Mouse (Mus musculus): ENCODE measurements at regions not wholly inside any gene's neighbourhood (a gene's known extent, or its start where the extent isn't known, plus 50 kb on each side); places are given as distances from the start of the nearest gene placed in this dataset.

- no peaks in the 10 kb centered on the region for H3K4me1 ChIP-seq (ENCODE audit: control insufficient read depth, insufficient read depth)
- WGBS, result 77% methylated on average over 4 of the region's 4 CpGs
- DNase-seq (ENCODE audit: low spot score) (no peak), ATAC-seq (ENCODE audit: insufficient read depth, low read depth) (no peak)
- no peaks in the 10 kb centered on the region for H3K36me3 ChIP-seq (replicated peaks; ENCODE audit: control insufficient read depth, insufficient read depth, low read length)
- no peak overlapping the region for H3K9ac ChIP-seq (replicated peaks; ENCODE audit: low read depth, low read length)
- no peak overlapping the region for H3K27ac ChIP-seq (ENCODE audit: low read depth)
- H3K27me3 ChIP-seq (ENCODE audit: control insufficient read depth, insufficient read depth, low read length), result no peaks in the 10 kb centered on the region
- no peak overlapping the region for H3K4me3 ChIP-seq (ENCODE audit: low read depth, low read length)
- no peaks in the 10 kb centered on the region for H3K9me3 ChIP-seq (replicated peaks; ENCODE audit: control insufficient read depth, low read length)
- TF ChIP-seq EP300 (IDR thresholded peaks at IDR 0.05; ENCODE audit: low read depth) (no peak), CTCF (IDR thresholded peaks at IDR 0.05; ENCODE audit: low read depth) (no peak)
- no peak overlapping the region for H3K4me2 ChIP-seq (ENCODE audit: low read depth, low read length)
These were observed 296.2 kb upstream of the Nrip1 start for GRCm38 (mm10) chr16:76669795-76670194.

- no peaks in the 10 kb centered on the region for H3K4me1 ChIP-seq (ENCODE audit: control insufficient read depth, insufficient read depth)
- no peaks in the 10 kb centered on the region for H3K9me3 ChIP-seq (replicated peaks; ENCODE audit: control insufficient read depth, low read length)
- TF ChIP-seq CTCF (IDR thresholded peaks at IDR 0.05; ENCODE audit: low read depth) (no peak), EP300 (IDR thresholded peaks at IDR 0.05; ENCODE audit: low read depth) (no peak)
- H3K27me3 ChIP-seq (ENCODE audit: control insufficient read depth, insufficient read depth, low read length), result no peaks in the 10 kb centered on the region
- ATAC-seq (ENCODE audit: insufficient read depth, low read depth) (no peak), DNase-seq (ENCODE audit: low spot score) (no peak)
- no peak overlapping the region for H3K4me2 ChIP-seq (ENCODE audit: low read depth, low read length)
- no peaks in the 10 kb centered on the region for H3K36me3 ChIP-seq (replicated peaks; ENCODE audit: control insufficient read depth, insufficient read depth, low read length)
- H3K9ac ChIP-seq (replicated peaks; ENCODE audit: low read depth, low read length), result no peak overlapping the region
- H3K27ac ChIP-seq (ENCODE audit: low read depth), result no peak overlapping the region
- 70% methylated on average over 3 of the region's 3 CpGs for WGBS
- H3K4me3 ChIP-seq (ENCODE audit: low read depth, low read length), result no peak overlapping the region
These were observed 293.4 kb upstream of the Nrip1 start for GRCm38 (mm10) chr16:76667046-76667445.

GRCm38 (mm10) chr16:76655106-76655505, 281.5 kb upstream of the Nrip1 start:
- DNase-seq (ENCODE audit: low spot score), result no peak
- H3K4me3 ChIP-seq (ENCODE audit: low read depth, low read length), result no peak overlapping the region
- TF ChIP-seq CTCF (IDR thresholded peaks at IDR 0.05; ENCODE audit: low read depth) (no peak), EP300 (IDR thresholded peaks at IDR 0.05; ENCODE audit: low read depth) (no peak)
- no peak overlapping the region for H3K4me2 ChIP-seq (ENCODE audit: low read depth, low read length)
- H3K27me3 ChIP-seq (ENCODE audit: control insufficient read depth, insufficient read depth, low read length), result no peaks in the 10 kb centered on the region
- no peak overlapping the region for H3K27ac ChIP-seq (ENCODE audit: low read depth)
- no peaks in the 10 kb centered on the region for H3K4me1 ChIP-seq (ENCODE audit: control insufficient read depth, insufficient read depth)
- H3K9me3 ChIP-seq (replicated peaks; ENCODE audit: control insufficient read depth, low read length), result no peaks in the 10 kb centered on the region
- no peak for ATAC-seq (ENCODE audit: insufficient read depth, low read depth)
- H3K9ac ChIP-seq (replicated peaks; ENCODE audit: low read depth, low read length), result no peak overlapping the region
- 27% methylated on average over 3 of the region's 3 CpGs for WGBS
- H3K36me3 ChIP-seq (replicated peaks; ENCODE audit: control insufficient read depth, insufficient read depth, low read length), result no peaks in the 10 kb centered on the region

- Histone ChIP-seq H3K27ac (ENCODE audit: low read depth) (no peak overlapping the region), H3K9me3 (replicated peaks; ENCODE audit: control insufficient read depth, low read length) (no peaks in the 10 kb centered on the region), H3K36me3 (replicated peaks; ENCODE audit: control insufficient read depth, insufficient read depth, low read length) (no peaks in the 10 kb centered on the region), H3K4me3 (ENCODE audit: low read depth, low read length) (no peak overlapping the region), H3K4me2 (ENCODE audit: low read depth, low read length) (no peak overlapping the region), H3K4me1 (ENCODE audit: control insufficient read depth, insufficient read depth) (no peaks in the 10 kb centered on the region), H3K27me3 (ENCODE audit: control insufficient read depth, insufficient read depth, low read length) (no peaks in the 10 kb centered on the region), H3K9ac (replicated peaks; ENCODE audit: low read depth, low read length) (no peak overlapping the region)
- no peak for DNase-seq (ENCODE audit: low spot score)
- WGBS, result 84% methylated on average over 6 of the region's 6 CpGs
- ATAC-seq (ENCODE audit: insufficient read depth, low read depth), result no peak
- TF ChIP-seq CTCF (IDR thresholded peaks at IDR 0.05; ENCODE audit: low read depth) (no peak), EP300 (IDR thresholded peaks at IDR 0.05; ENCODE audit: low read depth) (no peak)
These were observed 270.7 kb upstream of the Nrip1 start for GRCm38 (mm10) chr16:76644281-76644680.

GRCm38 (mm10) chr16:76643801-76644200, 270.2 kb upstream of the Nrip1 start:
- TF ChIP-seq CTCF (IDR thresholded peaks at IDR 0.05; ENCODE audit: low read depth) (no peak), EP300 (IDR thresholded peaks at IDR 0.05; ENCODE audit: low read depth) (no peak)
- Histone ChIP-seq H3K27me3 (ENCODE audit: control insufficient read depth, insufficient read depth, low read length) (no peaks in the 10 kb centered on the region), H3K4me2 (ENCODE audit: low read depth, low read length) (no peak overlapping the region), H3K27ac (ENCODE audit: low read depth) (no peak overlapping the region), H3K36me3 (replicated peaks; ENCODE audit: control insufficient read depth, insufficient read depth, low read length) (no peaks in the 10 kb centered on the region), H3K4me3 (ENCODE audit: low read depth, low read length) (no peak overlapping the region), H3K4me1 (ENCODE audit: control insufficient read depth, insufficient read depth) (no peaks in the 10 kb centered on the region), H3K9ac (replicated peaks; ENCODE audit: low read depth, low read length) (no peak overlapping the region), H3K9me3 (replicated peaks; ENCODE audit: control insufficient read depth, low read length) (no peaks in the 10 kb centered on the region)
- ATAC-seq (ENCODE audit: insufficient read depth, low read depth) (no peak), DNase-seq (ENCODE audit: low spot score) (no peak)
- 91% methylated on average over 9 of the region's 9 CpGs for WGBS

- DNase-seq (ENCODE audit: low spot score) (no peak), ATAC-seq (ENCODE audit: insufficient read depth, low read depth) (no peak)
- no peak overlapping the region for H3K27ac ChIP-seq (ENCODE audit: low read depth)
- no peaks in the 10 kb centered on the region for H3K9me3 ChIP-seq (replicated peaks; ENCODE audit: control insufficient read depth, low read length)
- TF ChIP-seq CTCF (IDR thresholded peaks at IDR 0.05; ENCODE audit: low read depth), result no peak
- TF ChIP-seq EP300 (IDR thresholded peaks at IDR 0.05; ENCODE audit: low read depth), result no peak
- 86% methylated on average over 9 of the region's 9 CpGs for WGBS
- no peaks in the 10 kb centered on the region for H3K4me1 ChIP-seq (ENCODE audit: control insufficient read depth, insufficient read depth)
- no peak overlapping the region for H3K4me2 ChIP-seq (ENCODE audit: low read depth, low read length)
- no peak overlapping the region for H3K9ac ChIP-seq (replicated peaks; ENCODE audit: low read depth, low read length)
- H3K36me3 ChIP-seq (replicated peaks; ENCODE audit: control insufficient read depth, insufficient read depth, low read length), result no peaks in the 10 kb centered on the region
- no peak overlapping the region for H3K4me3 ChIP-seq (ENCODE audit: low read depth, low read length)
- H3K27me3 ChIP-seq (ENCODE audit: control insufficient read depth, insufficient read depth, low read length), result no peaks in the 10 kb centered on the region
These were observed 261.5 kb upstream of the Nrip1 start for GRCm38 (mm10) chr16:76635169-76635568.

All from heart, postnatal 0 days (tissue).